Comparison of ENCODE assay signal across 8 mouse cellular contexts in the genomic region with DNA sequence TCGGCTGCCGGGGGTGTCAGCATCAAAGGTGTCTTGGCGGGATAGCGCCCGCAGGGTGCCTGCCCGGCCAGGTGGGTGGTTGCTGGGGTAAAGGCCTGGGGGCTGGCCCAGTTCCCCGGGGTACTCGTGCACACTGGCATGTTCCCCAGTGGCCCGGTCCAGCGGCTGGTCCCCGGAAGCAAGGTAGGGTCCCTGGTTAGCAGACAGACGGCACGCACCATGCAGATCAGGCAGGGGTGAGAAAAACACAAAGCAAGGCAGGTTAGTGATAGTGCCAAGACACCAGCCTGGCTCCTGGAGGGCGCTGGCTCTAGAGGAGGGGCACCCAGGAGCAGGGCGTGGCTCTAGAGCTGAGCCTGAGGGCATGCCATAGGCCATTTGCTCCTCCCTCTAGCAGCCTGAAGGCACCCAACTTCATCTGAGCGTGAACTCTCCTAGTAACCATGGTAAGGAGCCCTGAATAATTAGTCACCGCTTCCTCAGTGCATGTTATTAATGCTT. TPM values are rescaled to one million over a fixed set of nuclear protein-coding genes. Genes with fewer than 3 reads are reported as not detected.
DNase-seq lines count a peak whose midpoint lies in the region; ATAC-seq and TF ChIP-seq lines count a peak whose summit lies in the region.

No protein-coding gene starts in this region.

- H3K27me3 ChIP-seq in heart, embryonic 15.5 days, result peaks cover 41% of the 10 kb centered on the region
- peaks cover 45% of the 10 kb centered on the region for H3K27me3 ChIP-seq in forebrain, embryonic 12.5 days
- 0 out of 2 replicates have a peak, but pooled peaks cover 8% of the 10 kb centered on the region for H3K27me3 ChIP-seq in liver, postnatal 0 days (ENCODE audit: insufficient read depth, low read length)

- H3K27ac ChIP-seq in heart, embryonic 15.5 days, result no peak overlapping the region
- H3K27ac ChIP-seq in forebrain, embryonic 12.5 days, result peak overlapping the region; percentile 19; the same call in 1 of the 2 replicates
- H3K27ac ChIP-seq in liver, postnatal 0 days (ENCODE audit: low read depth), result peak overlapping the region; percentile 0; the same call in 1 of the 2 replicates

- no peaks in the 10 kb centered on the region for H3K9me3 ChIP-seq in heart, embryonic 15.5 days (replicated peaks)
- no peaks in the 10 kb centered on the region for H3K9me3 ChIP-seq in forebrain, embryonic 12.5 days
- no peaks in the 10 kb centered on the region for H3K9me3 ChIP-seq in liver, postnatal 0 days (ENCODE audit: low read length)

- no peak for DNase-seq in heart, adult 18-20 months
- peak; percentile 50 for DNase-seq in CD4-positive helper T cell, adult 2 months (ENCODE audit: low read depth, low spot score)
- DNase-seq in liver, postnatal 0 days, result no peak
- no peak for DNase-seq in adrenal gland, adult 8-10 months
- DNase-seq in embryo, embryonic 10 days (ENCODE audit: low spot score), result no peak
- DNase-seq in cerebellum, postnatal 14 days, result no peak

- TF ChIP-seq CTCF in liver, postnatal 0 days (IDR thresholded peaks at IDR 0.05; ENCODE audit: low read depth), result no peak

- H3K36me3 ChIP-seq in heart, embryonic 15.5 days, result no peaks in the 10 kb centered on the region; the same call in 1 of the 2 replicates
- peaks cover 43% of the 10 kb centered on the region for H3K36me3 ChIP-seq in forebrain, embryonic 12.5 days (replicated peaks)
- H3K36me3 ChIP-seq in liver, postnatal 0 days (replicated peaks; ENCODE audit: insufficient read depth, low read length), result no peaks in the 10 kb centered on the region

- 0 out of 2 replicates have a peak overlapping the region, but pooled peaks have one; percentile 20 for H3K9ac ChIP-seq in heart, embryonic 15.5 days
- H3K9ac ChIP-seq in forebrain, embryonic 12.5 days, result 0 out of 2 replicates have a peak overlapping the region, but pooled peaks have one; percentile 26
- H3K9ac ChIP-seq in liver, postnatal 0 days (replicated peaks), result 0 out of 2 replicates have a peak overlapping the region, but pooled peaks have one; percentile 46

- no peak for ATAC-seq in heart, embryonic 15.5 days (replicated peaks; ENCODE audit: insufficient number of reproducible peaks, insufficient read depth, low FRiP score, low read depth)
- peak; percentile 44; the same call in 1 of the 2 replicates for ATAC-seq in forebrain, embryonic 12.5 days (ENCODE audit: low FRiP score)
- peak; percentile 30 for ATAC-seq in liver, postnatal 0 days

- no peak for TF ChIP-seq EP300 in liver, postnatal 0 days (IDR thresholded peaks at IDR 0.05; ENCODE audit: low read depth)

- 36% methylated on average over 17 of the region's 17 CpGs for WGBS in heart, embryonic 15.5 days
- 31% methylated on average over 17 of the region's 17 CpGs for WGBS in forebrain, embryonic 12.5 days
- WGBS in liver, postnatal 0 days (ENCODE audit: insufficient replicate concordance), result 36% methylated on average over 17 of the region's 17 CpGs

- H3K4me1 ChIP-seq in heart, embryonic 15.5 days (replicated peaks), result peaks cover 31% of the 10 kb centered on the region
- peaks cover 36% of the 10 kb centered on the region for H3K4me1 ChIP-seq in forebrain, embryonic 12.5 days
- peaks cover 15% of the 10 kb centered on the region for H3K4me1 ChIP-seq in liver, postnatal 0 days (ENCODE audit: insufficient read depth)

- H3K4me3 ChIP-seq in heart, embryonic 15.5 days, result peak overlapping the region; percentile 27
- H3K4me3 ChIP-seq in forebrain, embryonic 12.5 days (replicated peaks), result 0 out of 2 replicates have a peak overlapping the region, but pooled peaks have one; percentile 7
- peak overlapping the region; percentile 37 for H3K4me3 ChIP-seq in liver, postnatal 0 days (ENCODE audit: low read depth, low read length)

- H3K4me2 ChIP-seq in heart, embryonic 15.5 days, result peak overlapping the region; percentile 61
- peak overlapping the region; percentile 29 for H3K4me2 ChIP-seq in forebrain, embryonic 12.5 days
- H3K4me2 ChIP-seq in liver, postnatal 0 days (ENCODE audit: low read depth, low read length), result peak overlapping the region; percentile 64

RNA-seq across cellular contexts. Expression of a gene that starts 7.2 kb away (rescaled TPM):
- polyA plus RNA-seq in heart, embryonic 15.5 days (2015; fragmentation: Nextera tagmentation; extraction: Ambion mirVana), result 3.8 and 6.9 TPM in 2 replicates
- total RNA-seq in heart, adult 18-20 months (2021), result 1 to 10 TPM in 1 of 2 experiments, not detected in 1; 1.1 TPM
- 7.0 and 7.8 TPM in 2 replicates for polyA plus RNA-seq in forebrain, embryonic 12.5 days (2016; fragmentation: Nextera tagmentation; extraction: Ambion mirVana)
- 9.9 and 10.0 TPM in 2 replicates for polyA plus RNA-seq in liver, postnatal 0 days (2015; fragmentation: Nextera tagmentation; extraction: Ambion mirVana)
- total RNA-seq in adrenal gland, adult 8-10 months (2022), result 1 to 10 TPM in 3 of 4 experiments, under 1 TPM in 1; 0.44 to 1.8 (median 1.4) TPM

RNA-seq across cellular contexts. Expression of a gene that starts 17.0 kb away (rescaled TPM):
- polyA plus RNA-seq in heart, embryonic 15.5 days (2015; fragmentation: Nextera tagmentation; extraction: Ambion mirVana), result 0.88 and 2.2 TPM in 2 replicates
- 1 to 10 TPM; 3.2 to 4.6 TPM for total RNA-seq in heart, adult 18-20 months (2021)
- 0.22 and 0.33 TPM in 2 replicates for polyA plus RNA-seq in forebrain, embryonic 12.5 days (2016; fragmentation: Nextera tagmentation; extraction: Ambion mirVana)
- polyA plus RNA-seq in liver, postnatal 0 days (2015; fragmentation: Nextera tagmentation; extraction: Ambion mirVana), result 0.75 TPM in 2 replicates
- total RNA-seq in adrenal gland, adult 8-10 months (2022), result 10 to 100 TPM; 13.5 to 36.2 (median 24.0) TPM

RNA-seq across cellular contexts. Expression of a gene that starts 19.6 kb away (rescaled TPM):
- polyA plus RNA-seq in heart, embryonic 15.5 days (2015; fragmentation: Nextera tagmentation; extraction: Ambion mirVana), result 5.8 and 8.5 TPM in 2 replicates
- 1 to 10 TPM; 5.1 to 5.9 TPM for total RNA-seq in heart, adult 18-20 months (2021)
- polyA plus RNA-seq in forebrain, embryonic 12.5 days (2016; fragmentation: Nextera tagmentation; extraction: Ambion mirVana), result 22.5 and 29.3 TPM in 2 replicates
- polyA plus RNA-seq in liver, postnatal 0 days (2015; fragmentation: Nextera tagmentation; extraction: Ambion mirVana), result 0.23 and 0.77 TPM in 2 replicates
- 10 to 100 TPM in 2 of 4 experiments, 1 to 10 TPM in 2; 7.8 to 18.8 (median 13.6) TPM for total RNA-seq in adrenal gland, adult 8-10 months (2022)

RNA-seq across cellular contexts. Expression of a gene that starts 23.3 kb away (rescaled TPM):
- 601 and 668 TPM in 2 replicates for polyA plus RNA-seq in heart, embryonic 15.5 days (2015; fragmentation: Nextera tagmentation; extraction: Ambion mirVana)
- 100 to 1,000 TPM; 537 to 590 TPM for total RNA-seq in heart, adult 18-20 months (2021)
- polyA plus RNA-seq in forebrain, embryonic 12.5 days (2016; fragmentation: Nextera tagmentation; extraction: Ambion mirVana), result 737 and 747 TPM in 2 replicates
- polyA plus RNA-seq in liver, postnatal 0 days (2015; fragmentation: Nextera tagmentation; extraction: Ambion mirVana), result 568 TPM in 2 replicates
- 1,000 to 10,000 TPM in 2 of 4 experiments, 100 to 1,000 TPM in 2; 894 to 1,148 (median 997) TPM for total RNA-seq in adrenal gland, adult 8-10 months (2022)

RNA-seq across cellular contexts. Expression of a gene that starts 50.0 kb away (rescaled TPM):
- 0.78 and 1.0 TPM in 2 replicates for polyA plus RNA-seq in heart, embryonic 15.5 days (2015; fragmentation: Nextera tagmentation; extraction: Ambion mirVana)
- total RNA-seq in heart, adult 18-20 months (2021), result under 1 TPM; 0.15 to 0.25 TPM
- polyA plus RNA-seq in forebrain, embryonic 12.5 days (2016; fragmentation: Nextera tagmentation; extraction: Ambion mirVana), result 1.6 TPM in 2 replicates
- polyA plus RNA-seq in liver, postnatal 0 days (2015; fragmentation: Nextera tagmentation; extraction: Ambion mirVana), result 0.07 and 0.13 TPM in 2 replicates
- 10 to 100 TPM in 1 of 4 experiments, 1 to 10 TPM in 3; 3.8 to 10.9 (median 6.6) TPM for total RNA-seq in adrenal gland, adult 8-10 months (2022)
